In genomic region chr16:42779957-42780356, GRCm38 (mm10) we compare ENCODE assay signal across 19 mouse cellular contexts.
DNase-seq lines count a peak whose midpoint lies in the region; ATAC-seq and TF ChIP-seq lines count a peak whose summit lies in the region.
"Had no signal": no experiment of that assay in that cellular context is flagged by ENCODE, and none has a peak within 500 bp of the region (broad histone marks: within the 10 kb centered on the region; RNA-seq: fewer than 3 reads in every experiment).

No protein-coding gene starts in this region.

- TF ChIP-seq CTCF in lung, embryonic 14.5 days (IDR thresholded peaks at IDR 0.05; ENCODE audit: low read depth): no peak
- TF ChIP-seq CTCF in lung, postnatal 0 days (IDR thresholded peaks at IDR 0.05): no peak
- no peak for TF ChIP-seq CTCF in E14TG2a.4 (conservative IDR thresholded peaks at IDR 0.05; ENCODE audit: low read length)

- WGBS in lung, embryonic 14.5 days: 70% methylated on average over 3 of the region's 3 CpGs
- WGBS in lung, postnatal 0 days: 58% methylated on average over 3 of the region's 3 CpGs
- 28% methylated on average over 3 of the region's 3 CpGs for WGBS in heart, embryonic 13.5 days

- TF ChIP-seq EP300 in lung, postnatal 0 days (IDR thresholded peaks at IDR 0.05): no peak

- DNase-seq in cerebellum, postnatal 10 days: peak; percentile 32 to 46
- DNase-seq in cerebellum, adult 11-12 months: no peak
- peak; percentile 53 for DNase-seq in lung, embryonic 14.5 days
- no peak for DNase-seq in lung, postnatal 0 days (ENCODE audit: low spot score)
- no peak for DNase-seq in gastrocnemius, postnatal 10 days
- no peak for DNase-seq in spleen, adult 12 weeks (ENCODE audit: low spot score)
- DNase-seq: cerebellum, adult 2 months; kidney, adult 9 months; lung, postnatal 14 days; thymus, postnatal 25 days had no signal

- no peaks in the 10 kb centered on the region for H3K4me1 ChIP-seq in lung, embryonic 14.5 days (ENCODE audit: insufficient read depth)
- H3K4me1 ChIP-seq in lung, postnatal 0 days (ENCODE audit: insufficient read depth, low read depth, low read length): no peaks in the 10 kb centered on the region
- peaks cover 46% of the 10 kb centered on the region for H3K4me1 ChIP-seq in E14TG2a.4 (replicated peaks; ENCODE audit: low read depth, low read length)
- H3K4me1 ChIP-seq in heart, embryonic 13.5 days: peaks cover 27% of the 10 kb centered on the region

- H3K27ac ChIP-seq in lung, embryonic 14.5 days (ENCODE audit: low read depth): no peak overlapping the region
- H3K27ac ChIP-seq in lung, postnatal 0 days (ENCODE audit: low read length): no peak overlapping the region
- H3K27ac ChIP-seq in heart, embryonic 13.5 days (replicated peaks): peak overlapping the region; percentile 87
- H3K27ac ChIP-seq: embryonic facial prominence, embryonic 15.5 days; forebrain, embryonic 12.5 days; liver, embryonic 14.5 days had no signal

- H3K27me3 ChIP-seq in lung, embryonic 14.5 days (ENCODE audit: insufficient read depth, low read length): no peaks in the 10 kb centered on the region
- no peaks in the 10 kb centered on the region for H3K27me3 ChIP-seq in lung, postnatal 0 days (replicated peaks; ENCODE audit: insufficient read depth, low read length)
- no peaks in the 10 kb centered on the region for H3K27me3 ChIP-seq in E14TG2a.4 (ENCODE audit: insufficient read depth, low read length)
- H3K27me3 ChIP-seq in heart, embryonic 13.5 days (replicated peaks): no peaks in the 10 kb centered on the region
- H3K27me3 ChIP-seq: embryonic facial prominence, embryonic 15.5 days; forebrain, embryonic 12.5 days; hindbrain, embryonic 15.5 days had no signal

- no peak overlapping the region for H3K4me2 ChIP-seq in lung, embryonic 14.5 days
- no peak overlapping the region for H3K4me2 ChIP-seq in lung, postnatal 0 days (replicated peaks; ENCODE audit: low read depth, low read length)
- no peak overlapping the region for H3K4me2 ChIP-seq in heart, embryonic 13.5 days
- H3K4me2 ChIP-seq: embryonic facial prominence, embryonic 15.5 days; forebrain, embryonic 12.5 days; hindbrain, embryonic 15.5 days; midbrain, embryonic 12.5 days had no signal

- no peak overlapping the region for H3K4me3 ChIP-seq in lung, embryonic 14.5 days (ENCODE audit: low read depth, low read length)
- no peak overlapping the region for H3K4me3 ChIP-seq in lung, postnatal 0 days (ENCODE audit: low read depth, low read length)
- H3K4me3 ChIP-seq in E14TG2a.4 (replicated peaks; ENCODE audit: low read length): peak overlapping the region; percentile 69
- H3K4me3 ChIP-seq in heart, embryonic 13.5 days: no peak overlapping the region
- H3K4me3 ChIP-seq: embryonic facial prominence, embryonic 15.5 days; forebrain, embryonic 12.5 days; hindbrain, embryonic 15.5 days; limb, embryonic 10.5 days; midbrain, embryonic 12.5 days; myocyte had no signal

- 0 out of 2 replicates have a peak, but pooled peaks have one; percentile 28 for ATAC-seq in lung, embryonic 14.5 days (ENCODE audit: insufficient read depth)
- ATAC-seq in lung, postnatal 0 days: no peak
- no peak for ATAC-seq in heart, embryonic 13.5 days (ENCODE audit: extremely low read depth, insufficient number of reproducible peaks, low FRiP score, low TSS enrichment)

- H3K9ac ChIP-seq in lung, embryonic 14.5 days: no peak overlapping the region
- H3K9ac ChIP-seq in lung, postnatal 0 days (replicated peaks; ENCODE audit: low read depth): no peak overlapping the region
- no peak overlapping the region for H3K9ac ChIP-seq in heart, embryonic 13.5 days
- H3K9ac ChIP-seq: embryonic facial prominence, embryonic 15.5 days; forebrain, embryonic 12.5 days; hindbrain, embryonic 15.5 days; liver, embryonic 14.5 days; midbrain, embryonic 12.5 days had no signal

- no peaks in the 10 kb centered on the region for H3K9me3 ChIP-seq in lung, embryonic 14.5 days (ENCODE audit: low read depth, low read length)
- H3K9me3 ChIP-seq in lung, postnatal 0 days (ENCODE audit: low read length): no peaks in the 10 kb centered on the region
- no peaks in the 10 kb centered on the region for H3K9me3 ChIP-seq in E14TG2a.4 (ENCODE audit: low read length)
- no peaks in the 10 kb centered on the region for H3K9me3 ChIP-seq in heart, embryonic 13.5 days
- H3K9me3 ChIP-seq: embryonic facial prominence, embryonic 15.5 days; forebrain, embryonic 12.5 days; hindbrain, embryonic 15.5 days; limb, embryonic 10.5 days; midbrain, embryonic 12.5 days had no signal

- no peaks in the 10 kb centered on the region for H3K36me3 ChIP-seq in lung, embryonic 14.5 days (ENCODE audit: insufficient read depth)
- no peaks in the 10 kb centered on the region for H3K36me3 ChIP-seq in lung, postnatal 0 days (ENCODE audit: insufficient read depth, low read length)
- no peaks in the 10 kb centered on the region for H3K36me3 ChIP-seq in E14TG2a.4 (ENCODE audit: insufficient read depth, low read length)
- H3K36me3 ChIP-seq in heart, embryonic 13.5 days: no peaks in the 10 kb centered on the region
- H3K36me3 ChIP-seq: embryonic facial prominence, embryonic 15.5 days; forebrain, embryonic 12.5 days; hindbrain, embryonic 15.5 days; limb, embryonic 10.5 days; midbrain, embryonic 12.5 days had no signal

Comparison
In these comparisons a context has a peak if more than half of its experiments do, and no peak if none do; other contexts are left out.
1. DNase-seq: peak in cerebellum, postnatal 10 days (2 of 2) and lung, embryonic 14.5 days (single experiment); none in cerebellum, adult 11-12 months (single experiment), lung, postnatal 0 days (single experiment), gastrocnemius, postnatal 10 days (single experiment) and spleen, adult 12 weeks (single experiment).